Mouse (Mus musculus): ENCODE results near the gene Sept1. TPM values are rescaled to one million over a fixed set of nuclear protein-coding genes. Genes with fewer than 3 reads are reported as not detected.
A peak's percentile ranks its signal among the peaks of the same experiment; 100 is the strongest.

The Sept1 gene
- polyA plus RNA-seq, 1 experiment from 2014 or later: 22.2 TPM

DNA sequence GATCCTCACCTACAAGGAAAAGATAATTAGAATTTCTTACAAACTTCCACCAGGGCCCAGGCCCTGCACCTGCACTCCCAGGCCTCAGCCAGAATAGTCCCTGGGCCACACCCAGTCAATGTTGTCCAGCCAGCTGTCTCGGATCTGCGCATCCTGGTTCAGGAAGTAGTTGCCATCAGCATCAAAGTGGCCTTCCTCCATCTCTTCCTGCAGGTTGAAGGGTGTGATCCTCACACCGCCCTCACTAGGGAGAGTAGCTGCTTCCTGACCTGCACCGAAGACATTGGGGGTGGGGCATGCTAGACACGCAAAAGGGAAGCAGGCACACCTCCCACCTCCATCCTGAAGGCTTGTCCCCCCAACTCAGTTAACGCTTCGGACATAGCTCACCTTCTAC, 38.3 kb downstream of the Sept1 start:
- peak overlapping the region; percentile 92 for H3K4me2 ChIP-seq (ENCODE audit: low read length)
- peak overlapping the region; percentile 86 for H3K9ac ChIP-seq (ENCODE audit: low read length)
- no peak for ATAC-seq (ENCODE audit: insufficient number of reproducible peaks, insufficient read depth, low FRiP score, low read depth)
- peaks cover 69% of the 10 kb centered on the region for H3K36me3 ChIP-seq (ENCODE audit: control insufficient read depth, insufficient read depth, low read length)
- no peaks in the 10 kb centered on the region for H3K9me3 ChIP-seq (ENCODE audit: control insufficient read depth, low read length)
- H3K4me3 ChIP-seq (ENCODE audit: control insufficient read depth in 1 of 2, insufficient read depth in 1 of 2, low read depth in 1 of 2, low read length in 2 of 2): peak overlapping the region; percentile 81 to 99
- H3K4me1 ChIP-seq (ENCODE audit: control insufficient read depth in 2 of 2, insufficient read depth in 2 of 2, low read length in 2 of 2): peaks cover 16 to 19% of the 10 kb centered on the region in 2 experiments
- H3K27ac ChIP-seq (replicated peaks in 1 of 2; ENCODE audit: control insufficient read depth in 1 of 2, insufficient read depth in 1 of 2, low read depth in 2 of 2, low read length in 2 of 2): peak overlapping the region; percentile 39 to 90; a peak in 2 of 4 replicates
- H3K27me3 ChIP-seq (ENCODE audit: control insufficient read depth, insufficient read depth, low read length): no peaks in the 10 kb centered on the region
- WGBS: 68% methylated on average over 7 of the region's 7 CpGs

DNA sequence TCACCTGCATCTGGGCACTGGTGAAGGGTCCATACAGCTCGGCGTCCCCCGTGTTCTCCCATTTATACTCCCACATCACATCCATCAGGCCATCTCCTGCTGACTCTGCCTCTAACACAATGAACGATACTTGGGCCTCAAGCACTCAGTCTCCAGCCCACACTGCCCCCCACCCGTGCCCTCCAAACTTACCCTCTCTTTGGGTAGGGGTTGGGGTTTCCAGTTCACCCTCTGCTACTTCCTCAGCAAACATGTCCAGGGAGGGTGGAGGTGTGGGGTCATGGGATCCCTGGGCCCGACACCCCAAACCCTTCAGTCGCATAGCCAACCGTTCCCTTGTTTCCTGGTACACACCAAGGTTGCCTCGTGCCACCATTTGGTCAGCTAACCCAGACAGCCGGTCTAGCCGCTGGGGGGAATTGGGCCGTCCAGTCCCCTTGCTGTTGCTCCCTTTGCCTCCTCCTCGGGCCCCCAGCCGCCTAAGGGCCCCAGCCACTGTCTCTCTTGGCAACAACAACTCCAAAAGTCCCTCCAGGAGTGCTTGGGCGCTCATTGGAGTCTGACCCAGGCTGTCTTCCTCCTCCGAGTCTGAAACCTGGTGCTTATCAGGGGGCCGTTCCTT, 38.8 kb downstream of the Sept1 start:
- peaks cover 16 to 19% of the 10 kb centered on the region in 2 experiments for H3K4me1 ChIP-seq (ENCODE audit: control insufficient read depth in 2 of 2, insufficient read depth in 2 of 2, low read length in 2 of 2)
- 90% methylated on average over 17 of the region's 17 CpGs for WGBS
- peak overlapping the region; percentile 92; the same call in 1 of the 2 replicates for H3K4me2 ChIP-seq (ENCODE audit: low read length)
- H3K27me3 ChIP-seq (ENCODE audit: control insufficient read depth, insufficient read depth, low read length): no peaks in the 10 kb centered on the region
- no peak overlapping the region; the same call in 1 of the 2 replicates for H3K9ac ChIP-seq (ENCODE audit: low read length)
- H3K9me3 ChIP-seq (ENCODE audit: control insufficient read depth, low read length): no peaks in the 10 kb centered on the region
- no peak overlapping the region for H3K27ac ChIP-seq (replicated peaks in 1 of 2; ENCODE audit: control insufficient read depth in 1 of 2, insufficient read depth in 1 of 2, low read depth in 2 of 2, low read length in 2 of 2)
- ATAC-seq (ENCODE audit: insufficient number of reproducible peaks, insufficient read depth, low FRiP score, low read depth): no peak
- peak overlapping the region in 1 of 2 experiments; percentile 81; a peak in 1 of 4 replicates for H3K4me3 ChIP-seq (ENCODE audit: control insufficient read depth in 1 of 2, insufficient read depth in 1 of 2, low read depth in 1 of 2, low read length in 2 of 2)
- peaks cover 64% of the 10 kb centered on the region for H3K36me3 ChIP-seq (ENCODE audit: control insufficient read depth, insufficient read depth, low read length)

GRCm38 (mm10) chr7:127192989-127193388, 39.9 kb downstream of the Sept1 start:
- ATAC-seq (ENCODE audit: insufficient number of reproducible peaks, insufficient read depth, low FRiP score, low read depth): no peak

GRCm38 (mm10) chr7:127190672-127191071, 42.3 kb downstream of the Sept1 start:
- 81% methylated on average over 6 of the region's 6 CpGs for WGBS
- Histone ChIP-seq H3K27me3 (ENCODE audit: control insufficient read depth, insufficient read depth, low read length) (no peaks in the 10 kb centered on the region), H3K36me3 (ENCODE audit: control insufficient read depth, insufficient read depth, low read length) (peaks cover 40% of the 10 kb centered on the region), H3K9me3 (ENCODE audit: control insufficient read depth, low read length) (no peaks in the 10 kb centered on the region), H3K4me3 (ENCODE audit: control insufficient read depth in 1 of 2, insufficient read depth in 1 of 2, low read depth in 1 of 2, low read length in 2 of 2) (no peak overlapping the region), H3K4me1 (ENCODE audit: control insufficient read depth in 2 of 2, insufficient read depth in 2 of 2, low read length in 2 of 2) (peaks cover 8 to 13% of the 10 kb centered on the region in 2 experiments), H3K27ac (replicated peaks in 1 of 2; ENCODE audit: control insufficient read depth in 1 of 2, insufficient read depth in 1 of 2, low read depth in 2 of 2, low read length in 2 of 2) (no peak overlapping the region), H3K4me2 (ENCODE audit: low read length) (no peak overlapping the region), H3K9ac (ENCODE audit: low read length) (no peak overlapping the region)
- ATAC-seq (ENCODE audit: insufficient number of reproducible peaks, insufficient read depth, low FRiP score, low read depth): no peak

More at GRCm38 (mm10) chr7:127192989-127193388, 39.9 kb downstream of the Sept1 start:
- 93% methylated on average over 5 of the region's 5 CpGs for WGBS
- no peaks in the 10 kb centered on the region for H3K27me3 ChIP-seq (ENCODE audit: control insufficient read depth, insufficient read depth, low read length)
- peaks cover 16 to 19% of the 10 kb centered on the region in 2 experiments for H3K4me1 ChIP-seq (ENCODE audit: control insufficient read depth in 2 of 2, insufficient read depth in 2 of 2, low read length in 2 of 2)
- peaks cover 52% of the 10 kb centered on the region for H3K36me3 ChIP-seq (ENCODE audit: control insufficient read depth, insufficient read depth, low read length)
- no peaks in the 10 kb centered on the region for H3K9me3 ChIP-seq (ENCODE audit: control insufficient read depth, low read length)
- H3K27ac ChIP-seq (replicated peaks in 1 of 2; ENCODE audit: control insufficient read depth in 1 of 2, insufficient read depth in 1 of 2, low read depth in 2 of 2, low read length in 2 of 2): no peak overlapping the region
- H3K4me3 ChIP-seq (ENCODE audit: control insufficient read depth in 1 of 2, insufficient read depth in 1 of 2, low read depth in 1 of 2, low read length in 2 of 2): no peak overlapping the region
- H3K4me2 ChIP-seq (ENCODE audit: low read length): no peak overlapping the region
- H3K9ac ChIP-seq (ENCODE audit: low read length): no peak overlapping the region

- 0 out of 2 replicates have a peak, but pooled peaks have one; percentile 29 for ATAC-seq (ENCODE audit: insufficient number of reproducible peaks, insufficient read depth, low FRiP score, low read depth)
- H3K9ac ChIP-seq (ENCODE audit: low read length): no peak overlapping the region
Measured at GRCm38 (mm10) chr7:127188305-127189276, 44.3 kb downstream of the Sept1 start.

DNA sequence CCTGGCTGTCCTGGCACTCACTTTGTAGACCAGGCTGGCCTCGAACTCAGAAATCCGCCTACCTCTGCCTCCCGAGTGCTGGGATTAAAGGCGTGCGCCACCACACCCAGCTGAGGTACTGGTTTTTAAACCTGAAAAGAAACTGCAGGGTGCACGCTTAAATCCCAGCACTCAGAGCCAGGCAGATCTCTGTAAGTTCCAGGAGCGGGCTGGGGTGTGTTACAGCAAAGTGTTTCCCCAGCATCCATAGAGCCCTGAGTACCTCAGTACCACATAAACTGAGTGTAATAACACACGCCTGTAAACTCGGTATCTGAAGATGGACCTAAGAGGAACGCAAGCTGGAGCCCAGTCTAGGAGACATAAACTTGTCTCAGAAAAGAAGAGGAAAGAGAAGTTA, 45.6 kb downstream of the Sept1 start:
- Histone ChIP-seq H3K27ac (replicated peaks in 1 of 2; ENCODE audit: control insufficient read depth in 1 of 2, insufficient read depth in 1 of 2, low read depth in 2 of 2, low read length in 2 of 2) (no peak overlapping the region), H3K9ac (ENCODE audit: low read length) (no peak overlapping the region), H3K36me3 (ENCODE audit: control insufficient read depth, insufficient read depth, low read length) (peaks cover 14% of the 10 kb centered on the region), H3K4me3 (ENCODE audit: control insufficient read depth in 1 of 2, insufficient read depth in 1 of 2, low read depth in 1 of 2, low read length in 2 of 2) (no peak overlapping the region), H3K4me2 (ENCODE audit: low read length) (no peak overlapping the region), H3K9me3 (ENCODE audit: control insufficient read depth, low read length) (no peaks in the 10 kb centered on the region), H3K27me3 (ENCODE audit: control insufficient read depth, insufficient read depth, low read length) (no peaks in the 10 kb centered on the region), H3K4me1 (ENCODE audit: control insufficient read depth in 2 of 2, insufficient read depth in 2 of 2, low read length in 2 of 2) (no peaks in the 10 kb centered on the region)
- 65% methylated on average over 10 of the region's 10 CpGs for WGBS
- ATAC-seq (ENCODE audit: insufficient number of reproducible peaks, insufficient read depth, low FRiP score, low read depth): no peak

More at GRCm38 (mm10) chr7:127188305-127189276, 44.3 kb downstream of the Sept1 start:
- Histone ChIP-seq H3K36me3 (ENCODE audit: control insufficient read depth, insufficient read depth, low read length) (peaks cover 26% of the 10 kb centered on the region), H3K9me3 (ENCODE audit: control insufficient read depth, low read length) (no peaks in the 10 kb centered on the region), H3K27ac (replicated peaks in 1 of 2; ENCODE audit: control insufficient read depth in 1 of 2, insufficient read depth in 1 of 2, low read depth in 2 of 2, low read length in 2 of 2) (no peak overlapping the region; a peak in 1 of 4 replicates), H3K4me2 (ENCODE audit: low read length) (no peak overlapping the region), H3K27me3 (ENCODE audit: control insufficient read depth, insufficient read depth, low read length) (no peaks in the 10 kb centered on the region), H3K4me3 (ENCODE audit: control insufficient read depth in 1 of 2, insufficient read depth in 1 of 2, low read depth in 1 of 2, low read length in 2 of 2) (no peak overlapping the region), H3K4me1 (ENCODE audit: control insufficient read depth in 2 of 2, insufficient read depth in 2 of 2, low read length in 2 of 2) (no peaks in the 10 kb centered on the region)
- WGBS: 71% methylated on average over 17 of the region's 17 CpGs

DNA sequence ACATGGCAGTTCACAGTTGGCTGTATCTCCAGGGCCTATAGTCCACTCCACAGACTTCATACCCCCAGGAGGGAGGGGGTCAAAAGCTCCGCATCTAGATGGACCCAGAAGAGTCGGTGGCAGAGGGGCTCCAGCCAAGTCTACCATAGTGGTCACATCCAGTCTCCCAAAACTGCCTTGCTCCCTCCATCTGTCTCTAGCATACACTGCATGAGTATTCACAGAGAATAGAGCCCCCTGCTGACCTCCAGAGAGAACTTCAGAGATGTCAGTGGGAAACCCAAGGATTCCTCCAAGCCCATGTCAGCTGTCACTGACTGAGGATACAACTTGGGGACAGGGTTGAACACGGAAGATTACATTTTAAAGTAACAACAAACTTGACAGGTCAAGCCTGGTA, 47.3 kb downstream of the Sept1 start:
- no peak overlapping the region for H3K27ac ChIP-seq (replicated peaks in 1 of 2; ENCODE audit: control insufficient read depth in 1 of 2, insufficient read depth in 1 of 2, low read depth in 2 of 2, low read length in 2 of 2)
- no peaks in the 10 kb centered on the region for H3K27me3 ChIP-seq (ENCODE audit: control insufficient read depth, insufficient read depth, low read length)
- 56% methylated on average over 3 of the region's 3 CpGs for WGBS
- no peak overlapping the region for H3K9ac ChIP-seq (ENCODE audit: low read length)
- no peaks in the 10 kb centered on the region for H3K36me3 ChIP-seq (ENCODE audit: control insufficient read depth, insufficient read depth, low read length)
- no peak overlapping the region for H3K4me2 ChIP-seq (ENCODE audit: low read length)
- no peak overlapping the region for H3K4me3 ChIP-seq (ENCODE audit: control insufficient read depth in 1 of 2, insufficient read depth in 1 of 2, low read depth in 1 of 2, low read length in 2 of 2)
- ATAC-seq (ENCODE audit: insufficient number of reproducible peaks, insufficient read depth, low FRiP score, low read depth): no peak
- no peaks in the 10 kb centered on the region for H3K9me3 ChIP-seq (ENCODE audit: control insufficient read depth, low read length)
- no peaks in the 10 kb centered on the region for H3K4me1 ChIP-seq (ENCODE audit: control insufficient read depth in 2 of 2, insufficient read depth in 2 of 2, low read length in 2 of 2)

All from heart, embryonic 14.5 days (tissue).